Mouse (Mus musculus) CH12.LX (cell line): ENCODE data around the gene Cnot2. TPM values are rescaled to one million over a fixed set of nuclear protein-coding genes. Genes with fewer than 3 reads are reported as not detected.
A peak's percentile ranks its signal among the peaks of the same experiment; 100 is the strongest.

Experiments used
- DNase-seq: peaks from one replicate; pipeline ENCODE4 v3.0.0-alpha.2; 2013; ENCODE audit errors: extremely low read depth
- H3K27ac ChIP-seq: 2 replicates; pipeline ENCODE4 v1.5.1; 2012; ENCODE audit warnings: low read depth, mild to moderate bottlenecking, control low read depth, moderate library complexity; ENCODE audit not compliant: insufficient read depth
- H3K27me3 ChIP-seq: replicated peaks from 2 replicates; pipeline ENCODE3; 2012; ENCODE audit warnings: inconsistent platforms
- H3K36me3 ChIP-seq, 2 experiments: replicated peaks in 1 of 2; 2 replicates each; pipeline versions ENCODE3 to v1.6.1; 2012; ENCODE audit warnings: inconsistent platforms in 1 of 2, low read length in 1 of 2, mild to moderate bottlenecking in 1 of 2, mixed read lengths in 1 of 2, moderate library complexity in 1 of 2; ENCODE audit not compliant: control insufficient read depth in 1 of 2, insufficient read depth in 1 of 2
- H3K4me1 ChIP-seq, 2 experiments: 2 replicates each; pipeline ENCODE4 v1.6.1; 2012; ENCODE audit warnings: inconsistent platforms in 1 of 2, moderate library complexity in 1 of 2; ENCODE audit not compliant: insufficient read depth in 2 of 2, control insufficient read depth in 1 of 2
- H3K4me2 ChIP-seq: 2 replicates; pipeline ENCODE4 v1.6.1; 2012; ENCODE audit warnings: low read depth, mild to moderate bottlenecking, control low read depth; ENCODE audit not compliant: poor library complexity, insufficient read depth, severe bottlenecking
- H3K4me3 ChIP-seq, 3 experiments: fragments of 150-350 bp in 1 of 3; sonication (generic) in 1 of 3; replicated peaks in 1 of 3; 2 replicates each; pipeline versions ENCODE3 to v1.5.1; 2011 to 2012; ENCODE audit warnings: low read depth in 2 of 3, low read length in 2 of 3, mild to moderate bottlenecking in 2 of 3, moderate library complexity in 2 of 3, control low read depth in 1 of 3, improper control_type of control experiment in 1 of 3, inconsistent platforms in 1 of 3, mixed read lengths in 1 of 3; ENCODE audit not compliant: poor library complexity in 1 of 3
- H3K79me2 ChIP-seq: replicated peaks from 2 replicates; pipeline ENCODE4 v1.6.1; 2012; ENCODE audit warnings: mild to moderate bottlenecking, moderate library complexity; ENCODE audit not compliant: control insufficient read depth, poor library complexity, insufficient read depth, severe bottlenecking; ENCODE audit errors: extremely low read depth
- H3K9ac ChIP-seq: 2 replicates; pipeline ENCODE4 v1.6.1; 2012; ENCODE audit warnings: low read depth, mild to moderate bottlenecking, control low read depth, moderate library complexity; ENCODE audit not compliant: insufficient read depth
- H3K9me3 ChIP-seq: replicated peaks from 2 replicates; pipeline ENCODE3; 2012; ENCODE audit warnings: low read length, inconsistent platforms, mixed read lengths
- BHLHE40 ChIP-seq: IDR thresholded peaks from 2 replicates; pipeline ENCODE4 v1.6.1; 2011; ENCODE audit warnings: mild to moderate bottlenecking, low read depth, low read length, improper control_type of control experiment
- CHD1 ChIP-seq: IDR thresholded peaks from 2 replicates; pipeline ENCODE4 v1.6.1; 2012; ENCODE audit warnings: low read depth, low read length, improper control_type of control experiment, inconsistent platforms
- CHD2 ChIP-seq: IDR thresholded peaks from 2 replicates; pipeline ENCODE4 v1.6.1; 2011; ENCODE audit warnings: low read length, improper control_type of control experiment
- E2F4 ChIP-seq: IDR thresholded peaks from 2 replicates; pipeline ENCODE4 v1.6.1; 2011; ENCODE audit warnings: low read depth, low read length, improper control_type of control experiment; ENCODE audit not compliant: insufficient replicate concordance
- EP300 ChIP-seq: IDR thresholded peaks from 2 replicates; pipeline ENCODE4 v1.6.1; 2011; ENCODE audit warnings: low read length, improper control_type of control experiment
- ETS1 ChIP-seq: conservative IDR thresholded peaks from 2 replicates; pipeline ENCODE4 v1.6.1; 2012; ENCODE audit warnings: low read depth, mild to moderate bottlenecking, inconsistent platforms, low read length, improper control_type of control experiment, moderate library complexity
- GABPA ChIP-seq: IDR thresholded peaks from 2 replicates; pipeline ENCODE4 v1.6.1; 2012; ENCODE audit warnings: low read depth, low read length, improper control_type of control experiment, inconsistent platforms; ENCODE audit not compliant: insufficient replicate concordance
- IRF4 ChIP-seq: IDR thresholded peaks from 2 replicates; pipeline ENCODE4 v1.6.1; 2014; ENCODE audit warnings: low read depth, mild to moderate bottlenecking, inconsistent platforms, low read length, improper control_type of control experiment
- JUN ChIP-seq: IDR thresholded peaks from 2 replicates; pipeline ENCODE4 v1.6.1; 2011; ENCODE audit warnings: low read depth, mild to moderate bottlenecking, low read length, improper control_type of control experiment, moderate library complexity; ENCODE audit not compliant: insufficient read depth
- JUND ChIP-seq: conservative IDR thresholded peaks from 2 replicates; pipeline ENCODE4 v1.6.1; 2011; ENCODE audit warnings: low read depth, low read length, improper control_type of control experiment
- KAT2A ChIP-seq: IDR thresholded peaks from 2 replicates; pipeline ENCODE4 v1.6.1; 2012; ENCODE audit warnings: low read length, improper control_type of control experiment, inconsistent platforms; ENCODE audit not compliant: insufficient replicate concordance
- MYC ChIP-seq: IDR thresholded peaks from 2 replicates; pipeline ENCODE4 v1.6.1; 2011; ENCODE audit warnings: low read depth, mild to moderate bottlenecking, improper control_type of control experiment, low read length
- NELFE ChIP-seq: IDR thresholded peaks from 2 replicates; pipeline ENCODE4 v1.6.1; 2011; ENCODE audit warnings: low read depth, low read length, improper control_type of control experiment
- PAX5 ChIP-seq: IDR thresholded peaks from 2 replicates; pipeline ENCODE4 v1.6.1; 2012; ENCODE audit warnings: low read length, inconsistent platforms, mixed read lengths
- POLR2A ChIP-seq: IDR thresholded peaks from 2 replicates; pipeline ENCODE4 v1.6.1; 2011; ENCODE audit warnings: low read depth, mild to moderate bottlenecking, improper control_type of control experiment, low read length
- POLR2AphosphoS2 ChIP-seq: IDR thresholded peaks from 2 replicates; pipeline ENCODE4 v1.6.1; 2011; ENCODE audit warnings: low read depth, low read length, improper control_type of control experiment
- RAD21 ChIP-seq: IDR thresholded peaks from 2 replicates; pipeline ENCODE4 v1.6.1; 2011; ENCODE audit warnings: low read depth, mild to moderate bottlenecking, low read length, improper control_type of control experiment, moderate library complexity
- RCOR1 ChIP-seq: conservative IDR thresholded peaks from 2 replicates; pipeline ENCODE4 v1.6.1; 2012; ENCODE audit warnings: low read depth, mild to moderate bottlenecking, inconsistent platforms, low read length, improper control_type of control experiment
- SIN3A ChIP-seq: IDR thresholded peaks from 2 replicates; pipeline ENCODE4 v1.6.1; 2012; ENCODE audit warnings: low read length, improper control_type of control experiment, inconsistent platforms
- UBTF ChIP-seq: IDR thresholded peaks from 2 replicates; pipeline ENCODE4 v1.6.1; 2012; ENCODE audit warnings: low read depth, mild to moderate bottlenecking, inconsistent platforms, low read length, improper control_type of control experiment, moderate library complexity
- ZKSCAN1 ChIP-seq: IDR thresholded peaks from 2 replicates; pipeline ENCODE4 v1.6.1; 2012; ENCODE audit warnings: low read depth, inconsistent platforms, low read length, improper control_type of control experiment, borderline replicate concordance
- ZMIZ1 ChIP-seq: IDR thresholded peaks from 2 replicates; pipeline ENCODE4 v1.6.1; 2012; ENCODE audit warnings: low read depth, mild to moderate bottlenecking, inconsistent platforms, low read length, improper control_type of control experiment
- dilution Hi-C: fragments of 300-500 bp; cut with MboI; formaldehyde crosslinking; loops from 2 replicates; pipeline ENCODE4 v1.14.3; 2020; ENCODE audit warnings: low sequenced_read_pairs; ENCODE audit not compliant: extremely low pct_unique_long_range_greater_than_20kb, extremely low pct_ligation_motif_present
- in situ Hi-C: fragments of 300-500 bp; cut with MboI; formaldehyde crosslinking; loops from 3 replicates; pipeline ENCODE4 v1.14.3; 2019; ENCODE audit warnings: low sequenced_read_pairs, low pct_ligation_motif_present, low pct_unique_long_range_greater_than_20kb, mixed read lengths
- polyA plus RNA-seq: library from polyadenylated mRNA; unstranded; fragments of >175 nt; gene quantifications from 2 replicates; pipeline ENCODE4 v1.2.1, GENCODE M21; 2012; ENCODE audit warnings: low read depth; ENCODE audit not compliant: insufficient read length
- total RNA-seq, 2 experiments: library from RNA; depleted of rRNA; stranded (reverse); fragments of 300-350 nt in 1 of 2; fragments of >200 nt in 1 of 2; gene quantifications; 2 replicates each; pipeline ENCODE4 v1.2.3; 2012 to 2014

The Cnot2 gene
- total and polyA plus RNA-seq, 3 experiments, result 69.5 to 150 (median 97.0) TPM

DNA sequence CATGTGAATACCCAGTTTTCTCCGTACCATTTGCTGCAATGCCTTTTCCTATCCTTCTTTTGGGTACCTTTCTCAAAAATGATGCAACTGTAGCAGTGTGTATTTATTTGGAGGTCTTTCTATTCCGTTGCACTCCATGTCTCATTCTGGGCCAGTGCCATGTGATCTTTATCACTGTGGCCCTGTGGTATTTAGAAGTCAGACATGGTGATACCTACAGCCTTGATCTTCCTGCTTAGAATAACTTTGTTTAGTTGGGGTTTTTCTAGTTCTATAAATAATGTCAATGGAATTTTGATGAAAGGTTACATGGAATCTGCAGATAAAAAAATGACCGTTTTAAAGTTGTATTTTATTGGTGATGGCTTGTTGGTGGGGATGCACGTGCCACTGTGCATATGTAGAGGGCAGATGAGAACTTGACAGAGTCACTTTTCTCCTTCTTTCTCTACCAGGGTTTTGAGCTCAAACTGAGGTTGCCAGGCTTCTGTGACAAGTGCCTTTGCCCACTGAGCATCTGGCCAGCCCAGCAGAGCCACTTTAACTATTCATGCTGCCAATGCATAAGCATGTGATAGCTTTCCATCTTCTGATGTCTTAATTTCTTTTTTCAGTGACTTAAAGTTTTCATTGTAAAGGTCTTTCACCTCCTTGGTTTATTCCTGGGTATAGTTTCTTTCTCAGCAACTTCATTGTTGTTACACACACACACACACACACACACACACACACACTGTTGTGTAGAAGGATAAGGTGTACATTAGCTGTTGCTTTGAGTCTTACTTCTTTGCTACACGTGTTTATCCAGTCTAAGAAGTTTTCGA, 23.0 kb upstream of the Cnot2 start:
- peaks cover 0 to 8% of the 10 kb centered on the region in 2 experiments; a peak in 1 of 4 replicates for H3K4me1 ChIP-seq
- dilution Hi-C loops, result no loop called here
- in situ Hi-C loops, result loop anchor here (25.0 kb wide), 2 partner anchors 233 to 267 kb away; no protein-coding TSS in a partner anchor
- DNase-seq, result peak; percentile 60
- no peak overlapping the region for H3K4me2 ChIP-seq
- no peak overlapping the region for H3K4me3 ChIP-seq
- H3K79me2 ChIP-seq, result no peaks in the 10 kb centered on the region
- H3K27me3 ChIP-seq, result no peaks in the 10 kb centered on the region
- peaks cover 12 to 21% of the 10 kb centered on the region in 2 experiments for H3K36me3 ChIP-seq
- H3K27ac ChIP-seq, result no peak overlapping the region
- no peaks in the 10 kb centered on the region for H3K9me3 ChIP-seq
- TF ChIP-seq SIN3A (peak; percentile 58; the same call in 1 of the 2 replicates), BHLHE40 (peak; percentile 24; the same call in 1 of the 2 replicates), ZKSCAN1 (no peak), POLR2AphosphoS2 (peak; percentile 94), E2F4 (no peak), RCOR1 (no peak; the same call in 1 of the 2 replicates), ZMIZ1 (peak; percentile 86; the same call in 1 of the 2 replicates), CHD2 (peak; percentile 64; the same call in 1 of the 2 replicates), GABPA (no peak), NELFE (peak; percentile 54; the same call in 1 of the 2 replicates), POLR2A (peak; percentile 25; the same call in 1 of the 2 replicates), MYC (no peak), JUND (no peak)
- H3K9ac ChIP-seq, result no peak overlapping the region

DNA sequence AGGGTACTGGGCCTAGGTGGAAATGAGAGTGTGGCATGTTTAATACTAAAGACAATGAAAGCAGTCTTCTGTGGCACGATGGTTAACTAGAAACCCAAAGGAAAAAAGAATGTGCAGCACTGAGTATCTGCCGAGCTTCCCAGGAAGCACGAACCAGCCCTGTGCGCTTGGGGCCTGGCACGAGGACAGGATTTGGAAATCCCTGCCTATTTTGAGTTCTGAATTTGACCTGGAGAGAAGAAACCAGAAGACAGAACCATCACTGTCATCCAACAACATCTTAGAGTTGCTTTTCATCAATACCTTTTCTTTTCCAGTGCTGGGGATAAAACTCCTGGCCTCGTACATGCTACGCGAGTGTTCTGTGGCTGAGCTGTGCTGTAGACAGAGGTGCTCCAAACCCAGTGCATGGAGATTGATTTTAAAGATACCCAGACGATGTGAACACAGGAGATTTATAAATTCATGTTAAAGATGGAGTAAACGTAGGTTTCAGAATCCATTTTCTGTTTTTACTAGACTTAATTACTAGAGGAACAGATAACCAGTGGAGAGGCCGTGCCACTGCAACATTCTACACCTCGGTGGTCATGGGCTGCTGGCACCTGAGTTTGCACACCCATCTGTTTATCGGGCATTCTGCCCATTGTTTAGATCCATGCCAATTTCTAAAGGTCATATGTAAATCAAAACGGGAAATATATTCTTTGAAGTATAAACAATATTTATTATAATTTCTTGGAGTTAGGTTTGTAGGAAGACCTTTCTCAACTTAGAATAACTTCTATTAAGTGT, 17.9 kb upstream of the Cnot2 start:
- in situ Hi-C loops, result no loop called here
- no peak overlapping the region for H3K4me3 ChIP-seq
- no peak for DNase-seq
- no peak overlapping the region for H3K9ac ChIP-seq
- no peaks in the 10 kb centered on the region; the same call in 1 of the 2 replicates for H3K79me2 ChIP-seq
- no peaks in the 10 kb centered on the region for H3K4me1 ChIP-seq
- H3K4me2 ChIP-seq, result no peak overlapping the region
- no peak overlapping the region for H3K27ac ChIP-seq
- no peaks in the 10 kb centered on the region for H3K9me3 ChIP-seq
- TF ChIP-seq EP300 (no peak), UBTF (no peak), JUN (no peak), RAD21 (no peak), MYC (no peak), IRF4 (no peak), KAT2A (no peak), CHD1 (no peak), PAX5 (no peak), ETS1 (no peak)
- TF ChIP-seq, all 38 proteins: peak for 0
- H3K36me3 ChIP-seq, result peaks cover 0 to 3% of the 10 kb centered on the region in 2 experiments
- no peaks in the 10 kb centered on the region for H3K27me3 ChIP-seq
- dilution Hi-C loops, result no loop called here
